Mouse (Mus musculus) brain, embryonic 14.5 days (tissue): ENCODE measurements around the gene Klhl12. TPM values are rescaled to one million over a fixed set of nuclear protein-coding genes. Genes with fewer than 3 reads are reported as not detected.

Source experiments
- DNase-seq: peaks from one replicate; pipeline ENCODE4 v3.0.0-alpha.2; 2011; ENCODE audit warnings: low read depth
- CTCF ChIP-seq: fragments of 200-500 bp; IDR thresholded peaks from 2 replicates; pipeline ENCODE4 v1.5.1; 2012; ENCODE audit warnings: inconsistent platforms, mild to moderate bottlenecking, moderate library complexity, borderline replicate concordance; ENCODE audit not compliant: insufficient read depth, insufficient read length; ENCODE audit errors: extremely low read depth
- POLR2A ChIP-seq: fragments of 200-500 bp; IDR thresholded peaks from 2 replicates; pipeline ENCODE4 v1.6.1; 2012; ENCODE audit warnings: mild to moderate bottlenecking, inconsistent platforms, borderline replicate concordance; ENCODE audit not compliant: poor library complexity, insufficient read depth, insufficient read length, severe bottlenecking; ENCODE audit errors: extremely low read depth
- polyA plus RNA-seq: library from polyadenylated mRNA; depleted of rRNA; stranded (reverse); fragments of >200 nt; gene quantifications from 2 replicates; pipeline ENCODE4 v1.2.3, GENCODE M21; 2012

The Klhl12 gene
- polyA plus RNA-seq, 1 experiment = 24.9 TPM

GRCm38 (mm10) chr1:134450986-134451385 lies 4.3 kb upstream of the Klhl12 start:
- peak; percentile 61; the same call in 1 of the 2 replicates for TF ChIP-seq CTCF
- no peak for TF ChIP-seq POLR2A
- peak; percentile 44 for DNase-seq

DNA sequence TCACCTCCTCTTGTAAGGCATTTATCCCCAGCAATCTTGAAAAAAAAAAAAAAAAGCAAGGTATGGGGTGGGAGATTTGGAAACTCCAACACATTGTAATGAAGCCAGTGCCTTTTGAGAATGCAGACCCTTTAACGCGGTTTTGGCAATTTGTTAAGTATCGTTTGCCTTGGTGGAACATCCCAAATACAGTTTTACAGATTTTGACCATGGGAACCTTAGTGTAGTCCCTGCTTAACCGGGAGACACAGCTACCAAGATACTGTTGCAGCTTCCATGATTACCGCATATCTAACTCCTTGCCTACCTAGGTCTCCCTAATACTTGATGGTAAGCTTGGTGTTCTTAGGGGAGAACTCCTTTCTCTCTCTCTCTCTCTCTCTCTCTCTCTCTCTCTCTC lies 729 bp downstream of the Klhl12 start:
- TF ChIP-seq CTCF = no peak
- TF ChIP-seq POLR2A = no peak
- no peak for DNase-seq

GRCm38 (mm10) chr1:134458139-134458727 lies 2.9 kb downstream of the Klhl12 start:
- TF ChIP-seq POLR2A = no peak
- TF ChIP-seq CTCF = no peak
- DNase-seq = no peak

DNA sequence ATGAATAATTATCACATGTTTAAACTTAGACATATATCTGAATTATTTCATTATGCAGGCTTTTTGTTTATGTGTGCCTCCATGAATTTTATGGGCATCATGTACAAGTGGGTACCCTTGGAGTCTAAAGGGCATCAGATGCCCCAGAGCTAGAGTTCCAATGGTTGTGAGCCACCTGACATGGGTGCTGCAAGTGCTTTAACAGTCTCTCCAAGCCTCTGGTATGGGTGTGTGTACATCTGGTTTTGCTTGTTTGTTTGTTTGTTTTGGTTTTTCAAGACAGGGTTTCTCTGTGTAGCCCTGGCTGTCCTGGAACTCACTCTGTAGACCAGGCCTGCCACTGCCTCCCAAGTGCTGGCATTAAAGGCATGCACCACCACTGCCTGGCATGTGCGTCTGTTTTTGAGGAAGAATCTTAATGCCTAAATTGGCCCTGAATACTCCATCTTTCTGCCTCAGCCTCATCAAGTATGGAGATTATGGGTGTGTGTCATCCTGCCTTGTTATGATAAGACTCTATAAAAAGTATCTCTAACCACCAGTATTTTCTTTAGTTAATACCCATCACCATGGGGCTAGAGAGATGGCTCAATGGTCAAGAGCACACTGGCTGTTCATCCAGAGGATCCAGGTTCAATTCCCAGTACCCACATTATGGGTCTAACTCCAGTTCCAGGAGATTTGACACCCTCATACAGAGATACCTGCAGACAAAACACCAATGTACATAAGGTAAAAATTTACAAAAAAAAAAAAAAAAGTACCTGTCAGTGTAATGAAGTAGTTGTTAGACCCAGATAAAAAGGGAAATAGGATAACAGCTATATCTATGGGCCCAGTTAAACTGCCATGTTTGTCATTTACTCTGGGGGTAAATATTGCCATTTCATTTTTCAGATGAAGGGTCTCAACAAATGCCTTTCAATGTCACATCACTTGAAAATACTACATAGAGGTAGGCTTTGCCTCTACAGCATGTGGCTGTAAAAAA lies 5.3 kb downstream of the Klhl12 start:
- DNase-seq = no peak
- no peak for TF ChIP-seq CTCF
- TF ChIP-seq POLR2A = no peak

DNA sequence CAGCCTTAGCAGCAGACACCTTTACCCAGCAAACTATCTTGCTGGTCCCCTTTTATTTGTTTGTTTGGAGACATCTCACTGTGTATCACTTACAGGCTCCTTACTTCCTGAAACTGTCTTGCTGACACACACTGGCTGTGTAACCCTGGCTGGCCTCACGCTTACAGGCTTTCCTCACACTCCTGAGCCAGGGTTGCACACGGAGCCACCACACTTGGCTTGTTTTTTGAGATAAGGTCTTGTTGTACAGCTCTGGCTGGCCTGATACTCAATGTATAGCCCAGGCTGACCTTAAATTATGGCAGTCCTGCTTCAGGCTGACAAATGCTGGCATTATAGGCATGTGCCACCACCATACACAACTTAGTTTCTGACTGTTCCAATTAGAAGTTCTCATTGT lies 29.3 kb downstream of the Klhl12 start:
- DNase-seq = no peak
- no peak for TF ChIP-seq CTCF
- no peak for TF ChIP-seq POLR2A

DNA sequence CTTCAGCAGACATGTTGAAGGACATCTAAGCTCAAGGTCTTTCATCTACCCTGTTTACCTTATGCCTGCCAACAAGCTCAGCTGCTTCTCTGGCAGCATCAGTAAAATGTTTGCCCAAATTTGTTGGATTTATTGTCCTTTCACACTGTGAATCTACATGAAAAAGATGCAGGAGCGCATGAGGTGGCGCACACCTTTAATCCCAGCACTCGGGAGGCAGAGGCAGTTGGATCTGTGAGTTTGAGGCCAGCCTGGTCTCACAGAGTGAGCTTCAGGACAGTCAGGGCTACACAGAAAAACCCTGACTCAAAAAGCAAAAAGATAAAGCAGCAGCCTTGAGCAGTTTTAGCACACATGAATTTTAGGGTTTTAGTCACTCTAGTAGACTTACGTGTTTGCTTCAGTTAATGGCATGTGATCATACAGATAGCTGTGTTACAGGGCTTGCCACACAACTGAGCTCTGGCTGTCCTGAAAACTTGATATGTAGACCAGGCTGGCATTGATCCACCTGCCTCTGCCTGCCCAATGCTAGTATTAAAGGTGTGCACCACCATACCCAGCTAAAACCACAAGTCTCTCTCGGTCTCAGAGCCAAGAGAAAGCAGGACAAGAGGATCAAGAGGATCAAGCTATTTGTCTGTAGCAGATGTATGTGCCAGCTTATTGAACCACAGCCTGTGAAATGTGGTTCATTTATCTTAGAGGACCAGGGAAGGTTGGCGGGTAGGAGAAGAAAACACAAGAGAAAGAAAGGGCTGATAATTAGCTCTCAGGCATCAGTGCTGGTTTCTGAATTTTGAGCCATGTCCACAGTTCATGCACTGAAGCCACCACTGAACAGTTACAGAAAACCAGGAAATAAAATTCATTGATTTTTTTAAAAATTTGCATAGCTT lies 35.8 kb downstream of the Klhl12 start:
- TF ChIP-seq POLR2A (no peak), CTCF (no peak)
- DNase-seq = no peak

GRCm38 (mm10) chr1:134492276-134492675 lies 36.9 kb downstream of the Klhl12 start:
- TF ChIP-seq CTCF (no peak), POLR2A (no peak)
- DNase-seq = no peak

DNA sequence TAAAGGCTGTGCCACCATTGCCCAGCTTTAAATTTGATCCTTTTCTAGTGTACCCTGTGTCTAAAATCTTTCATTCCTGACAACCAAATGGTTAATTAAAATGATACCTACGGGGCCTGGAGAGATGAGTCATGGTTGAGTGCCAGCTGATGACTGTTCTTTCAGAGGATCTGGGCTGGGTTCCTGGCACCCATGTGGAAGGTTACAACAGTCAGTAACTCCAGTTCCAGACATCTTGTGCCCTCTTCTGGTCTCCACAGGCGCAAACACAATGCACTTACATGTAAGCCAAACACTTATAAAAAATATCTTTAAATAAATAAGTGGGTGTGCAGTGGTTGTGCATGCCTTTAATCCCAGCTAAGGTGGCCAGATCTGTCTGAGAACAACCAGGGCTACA lies 38.2 kb downstream of the Klhl12 start:
- TF ChIP-seq POLR2A (no peak), CTCF (no peak)
- no peak for DNase-seq

DNA sequence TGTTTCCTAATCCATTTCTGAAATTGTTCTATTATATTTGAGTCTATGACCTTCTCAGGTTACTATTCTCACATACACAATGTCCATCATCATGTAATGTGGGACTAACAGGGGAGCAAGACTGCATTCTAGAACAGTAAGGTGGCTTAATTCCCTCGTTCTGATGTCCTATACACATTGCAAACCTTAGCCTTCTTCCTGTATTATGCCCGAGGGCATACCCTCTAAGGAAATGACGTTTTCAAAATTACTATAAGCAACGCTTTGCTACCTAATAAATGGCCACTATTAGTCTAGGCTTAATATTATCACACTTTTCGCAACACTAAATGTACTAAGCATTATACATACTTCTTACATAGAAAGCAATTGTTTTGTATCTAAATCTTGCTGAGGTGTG lies 38.6 kb downstream of the Klhl12 start:
- TF ChIP-seq CTCF (no peak), POLR2A (no peak)
- no peak for DNase-seq

DNA sequence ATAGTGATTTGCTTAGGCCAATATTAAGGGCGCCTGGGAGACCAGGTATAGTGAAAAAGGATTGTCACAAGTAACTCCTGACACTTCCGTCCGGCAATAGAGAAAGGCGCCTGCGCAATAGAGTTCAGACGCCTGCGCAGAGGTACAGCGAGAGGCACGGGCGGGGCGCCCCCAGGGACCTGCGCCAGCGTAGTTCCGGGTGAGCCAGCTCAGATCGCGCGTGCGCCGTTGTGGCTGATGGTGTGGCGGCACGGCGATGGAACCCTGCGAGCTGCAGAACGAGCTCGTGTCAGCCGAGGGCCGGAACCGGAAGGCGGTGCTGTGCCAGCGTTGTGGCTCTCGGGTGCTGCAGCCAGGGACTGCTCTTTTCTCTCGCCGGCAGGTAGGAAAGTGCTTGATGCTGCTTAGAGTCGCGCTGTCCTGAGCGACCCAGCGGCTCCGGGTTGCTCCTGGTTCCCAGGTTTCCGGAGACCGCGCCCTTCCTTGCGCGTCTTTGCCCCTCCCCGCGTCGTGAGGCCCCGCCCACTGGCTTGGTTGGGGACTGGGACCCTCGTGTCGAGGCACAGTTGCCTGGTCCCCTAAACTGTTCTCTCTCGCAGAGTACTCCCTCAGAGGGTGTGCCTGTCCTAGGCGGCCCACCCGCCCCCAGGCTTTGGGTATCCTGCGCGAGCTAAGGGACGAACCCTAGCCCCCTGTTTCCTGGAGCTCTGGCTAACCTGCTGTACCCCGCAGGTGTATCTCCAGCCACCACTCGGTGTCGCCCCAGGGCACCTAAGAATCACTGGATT lies 39.3 kb downstream of the Klhl12 start, which contains the start of gene Rabif:
Rabif (plus strand) TSS at position 221 of the 788 bp plus-strand sequence.
- TF ChIP-seq CTCF (peak; percentile 52; the same call in 1 of the 2 replicates), POLR2A (peak; percentile 72; the same call in 1 of the 2 replicates)
- peak; percentile 99 for DNase-seq

DNA sequence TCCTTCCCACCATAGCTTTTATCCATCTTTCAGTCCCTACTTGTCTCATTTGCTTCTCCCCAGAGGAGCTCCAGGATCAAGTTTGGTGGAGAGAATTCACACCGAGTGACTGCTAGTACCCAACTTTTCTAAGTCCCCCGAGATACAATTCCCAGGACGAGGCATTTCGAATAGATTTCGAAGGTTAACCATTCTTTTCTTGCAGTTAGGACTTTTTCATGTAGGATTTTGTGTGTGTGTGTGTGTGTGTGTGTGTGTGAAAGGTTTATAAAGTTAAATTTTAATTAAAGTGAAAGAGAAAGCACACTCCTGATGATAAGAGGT lies 39.8 kb downstream of the Klhl12 start:
- TF ChIP-seq POLR2A = no peak
- TF ChIP-seq CTCF = no peak
- DNase-seq = no peak

- TF ChIP-seq POLR2A (no peak), CTCF (no peak)
- DNase-seq = no peak
These were observed 40.7 kb downstream of the Klhl12 start for GRCm38 (mm10) chr1:134495991-134496390.
